Mouse (Mus musculus) hindbrain, embryonic 16.5 days (tissue): Measurements from ENCODE around the gene Lrrtm3. TPM values are rescaled to one million over a fixed set of nuclear protein-coding genes. Genes with fewer than 3 reads are reported as not detected.

Experiments
- ATAC-seq: fragments of 200-750 bp; cut with Nextera tagmentation; 2 replicates; pipeline ENCODE4 v1.8.0; 2017; ENCODE audit warnings: moderate TSS enrichment, moderate library complexity
- H3K27ac ChIP-seq: fragments of 300-500 bp; sonication (generic); 2 replicates; pipeline ENCODE4 v1.5.1; 2014; ENCODE audit warnings: low read depth, mild to moderate bottlenecking, control low read depth, low read length, moderate library complexity
- H3K27me3 ChIP-seq: fragments of 300-500 bp; sonication (generic); replicated peaks from 2 replicates; pipeline ENCODE4 v1.6.1; 2014; ENCODE audit warnings: low read length; ENCODE audit not compliant: control insufficient read depth, insufficient read depth
- H3K36me3 ChIP-seq: fragments of 300-500 bp; sonication (generic); 2 replicates; pipeline ENCODE4 v1.6.1; 2014; ENCODE audit warnings: mild to moderate bottlenecking, low read length, moderate library complexity, mixed read lengths; ENCODE audit not compliant: control insufficient read depth, insufficient read depth
- H3K4me1 ChIP-seq: fragments of 300-500 bp; sonication (generic); 2 replicates; pipeline ENCODE4 v1.6.1; 2014; ENCODE audit warnings: low read depth, low read length; ENCODE audit not compliant: control insufficient read depth, insufficient read depth
- H3K4me2 ChIP-seq: fragments of 300-500 bp; sonication (generic); 2 replicates; pipeline ENCODE4 v1.6.1; 2014; ENCODE audit warnings: mild to moderate bottlenecking, low read length, control low read depth, moderate library complexity
- H3K4me3 ChIP-seq: fragments of 300-500 bp; sonication (generic); 2 replicates; pipeline ENCODE4 v1.5.1; 2014; ENCODE audit warnings: mild to moderate bottlenecking, low read length, control low read depth, moderate library complexity
- H3K9ac ChIP-seq: fragments of 300-500 bp; sonication (generic); 2 replicates; pipeline ENCODE4 v1.6.1; 2014; ENCODE audit warnings: low read depth, mild to moderate bottlenecking, control low read depth, low read length, moderate library complexity
- H3K9me3 ChIP-seq: fragments of 300-500 bp; sonication (generic); 2 replicates; pipeline ENCODE4 v1.6.1; 2014; ENCODE audit warnings: mild to moderate bottlenecking, low read length, moderate library complexity; ENCODE audit not compliant: control insufficient read depth
- WGBS: fragments of 180-500 bp; shearing (Covaris S2); extraction: QIAGEN DNeasy Blood & Tissue Kit; methylation state at CpG from one replicate; pipeline ENCODE4 v1.1.7; 2014; 5-methylcytosine and 5-hydroxymethylcytosine counted together
- polyA plus RNA-seq: library from polyadenylated mRNA; unstranded; fragments of >200 nt; fragmentation: Nextera tagmentation; extraction: Ambion mirVana; gene quantifications from 2 replicates; pipeline ENCODE4 v1.2.1, GENCODE M21; 2015

Lrrtm3 gene
- polyA plus RNA-seq: 41.3 and 45.7 TPM in 2 replicates

DNA sequence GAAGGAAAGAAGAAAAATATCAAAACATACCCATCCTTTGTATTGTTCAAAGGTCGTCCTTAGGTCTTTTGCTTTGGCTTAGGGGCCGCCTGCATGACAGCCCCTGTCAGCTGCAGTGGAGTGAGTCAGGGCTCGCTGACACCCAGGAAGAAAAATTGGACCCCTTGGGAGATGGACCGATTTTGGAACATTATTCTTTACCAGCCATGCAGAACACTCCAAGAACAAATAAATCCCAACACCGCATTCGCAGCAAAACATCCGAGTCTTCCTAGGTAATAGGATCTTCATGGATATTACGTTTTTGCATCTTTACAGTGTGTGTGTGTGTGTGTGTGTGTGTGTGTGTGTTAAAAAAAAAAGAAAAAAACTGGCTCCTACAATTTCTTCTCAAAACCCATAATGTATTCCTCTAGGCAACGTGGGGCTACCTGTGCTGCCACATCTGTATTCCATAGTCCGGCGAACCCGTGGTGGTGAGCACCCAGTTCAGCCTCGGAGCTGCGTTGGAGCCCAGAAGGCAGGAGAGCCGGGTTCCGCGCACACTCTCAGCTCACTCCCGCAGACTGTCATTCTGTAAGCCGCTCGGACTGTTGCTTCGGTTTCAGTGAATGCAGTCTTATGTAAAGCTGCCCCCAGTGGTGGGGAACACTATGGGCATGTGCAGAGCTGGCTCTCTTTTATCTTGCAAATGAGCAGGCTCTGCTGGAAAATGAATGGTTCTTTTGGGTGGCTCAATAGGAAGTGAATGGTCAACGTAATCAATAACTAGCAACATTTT, at the start of gene Lrrtm3:
Lrrtm3 (minus strand) TSS at position 598 of the 781 bp plus-strand sequence.
- H3K36me3 ChIP-seq: no peaks in the 10 kb centered on the region
- H3K4me2 ChIP-seq: peak within 1 kb of the TSS; percentile 74
- H3K27ac ChIP-seq: peak within 1 kb of the TSS; percentile 79
- peak; percentile 96 for ATAC-seq
- no peaks in the 10 kb centered on the region for H3K9me3 ChIP-seq
- peak within 1 kb of the TSS; percentile 53 for H3K4me3 ChIP-seq
- peak within 1 kb of the TSS; percentile 75 for H3K9ac ChIP-seq
- H3K27me3 ChIP-seq: no peaks in the 10 kb centered on the region; the same call in 1 of the 2 replicates
- under 1% methylated on average over 22 of the region's 22 CpGs for WGBS
- peaks cover 7% of the 10 kb centered on the region for H3K4me1 ChIP-seq

DNA sequence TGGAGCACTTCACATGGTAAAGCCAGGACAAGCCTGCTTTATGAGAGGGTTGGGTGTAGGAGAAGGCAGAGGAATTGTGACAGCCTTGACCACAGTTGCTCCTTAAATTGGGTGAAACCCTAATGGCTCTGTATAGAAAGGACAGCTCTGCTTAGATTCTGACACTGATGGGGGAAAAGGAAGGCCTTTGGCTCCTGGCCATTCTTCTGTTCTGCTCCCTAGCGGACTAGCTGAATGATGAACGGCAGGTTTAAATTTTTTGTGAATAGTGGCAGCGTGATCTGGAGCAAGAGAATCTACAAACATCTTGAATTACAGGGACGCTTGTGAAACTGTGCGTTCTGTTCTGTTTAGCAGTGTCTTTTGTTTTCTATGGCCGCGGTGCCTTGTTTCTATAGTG, 45.4 kb upstream of the Lrrtm3 start:
- no peaks in the 10 kb centered on the region for H3K4me1 ChIP-seq
- H3K4me3 ChIP-seq: no peak overlapping the region
- no peaks in the 10 kb centered on the region for H3K9me3 ChIP-seq
- H3K27ac ChIP-seq: no peak overlapping the region
- no peaks in the 10 kb centered on the region for H3K36me3 ChIP-seq
- no peak overlapping the region for H3K9ac ChIP-seq
- 15% methylated on average over 7 of the region's 7 CpGs for WGBS
- H3K4me2 ChIP-seq: no peak overlapping the region
- no peak for ATAC-seq
- no peaks in the 10 kb centered on the region for H3K27me3 ChIP-seq

DNA sequence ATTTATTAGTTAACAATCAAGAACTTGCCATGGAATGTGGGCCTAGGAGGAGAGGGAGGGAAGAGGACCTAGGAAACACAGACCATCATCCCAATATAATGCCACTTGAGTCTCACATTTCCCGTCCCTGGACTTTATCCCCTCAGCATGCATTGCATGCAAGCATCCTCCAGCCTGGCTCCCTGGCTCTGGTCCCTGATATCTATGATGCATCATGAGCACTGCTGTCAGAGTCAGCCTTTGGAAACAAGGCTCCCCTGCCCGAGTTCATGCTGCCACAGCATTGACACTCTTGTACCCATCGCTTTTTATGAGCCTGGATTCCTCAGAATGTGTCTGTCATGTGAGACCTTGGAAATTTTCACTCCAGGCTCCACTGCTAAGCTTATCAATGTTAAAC, 43.4 kb upstream of the Lrrtm3 start:
- no peak overlapping the region for H3K4me3 ChIP-seq
- no peaks in the 10 kb centered on the region for H3K9me3 ChIP-seq
- H3K36me3 ChIP-seq: no peaks in the 10 kb centered on the region
- no peak overlapping the region for H3K27ac ChIP-seq
- no peak overlapping the region for H3K9ac ChIP-seq
- no peak overlapping the region for H3K4me2 ChIP-seq
- H3K27me3 ChIP-seq: no peaks in the 10 kb centered on the region
- H3K4me1 ChIP-seq: no peaks in the 10 kb centered on the region
- no peak for ATAC-seq
- WGBS: 85% methylated on average over 3 of the region's 3 CpGs

DNA sequence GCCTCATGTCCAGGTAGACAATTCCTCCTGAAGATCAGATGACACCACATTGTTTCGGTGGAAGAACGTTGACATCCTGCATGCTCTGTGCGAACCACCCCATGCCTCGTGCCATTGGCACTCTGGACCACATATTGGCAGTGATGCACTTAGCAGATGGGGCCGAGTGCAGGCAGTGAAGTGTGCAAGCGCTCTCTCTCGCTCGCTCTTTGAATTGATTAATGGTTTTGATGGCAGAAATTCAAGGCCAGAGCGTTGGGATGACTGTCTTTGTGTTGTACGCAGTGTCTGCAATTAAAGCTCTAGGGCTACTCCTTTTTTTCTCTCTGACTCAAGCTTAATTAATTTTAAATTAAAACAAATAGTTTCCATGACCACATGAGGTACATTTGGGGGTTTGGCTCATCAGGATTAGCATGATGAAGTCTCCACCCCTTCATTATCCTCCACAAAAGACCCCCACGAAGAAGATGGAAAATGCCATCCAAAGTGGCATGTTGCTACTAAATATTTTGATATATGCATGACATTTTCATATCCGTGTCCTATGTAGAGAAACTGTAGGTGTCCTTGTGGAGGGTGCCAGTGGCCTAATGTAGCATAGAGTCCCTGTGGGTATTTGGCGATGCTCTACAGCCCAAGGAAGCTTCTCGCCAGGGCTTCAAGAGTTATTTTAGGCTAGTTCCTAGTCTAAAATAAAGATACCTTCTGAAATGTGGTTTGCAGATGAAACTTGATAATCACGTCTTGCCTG, 40.5 kb upstream of the Lrrtm3 start:
- no peak overlapping the region for H3K4me3 ChIP-seq
- no peaks in the 10 kb centered on the region for H3K9me3 ChIP-seq
- peak; percentile 90 for ATAC-seq
- H3K4me2 ChIP-seq: no peak overlapping the region
- H3K9ac ChIP-seq: no peak overlapping the region
- no peaks in the 10 kb centered on the region for H3K27me3 ChIP-seq
- 47% methylated on average over 15 of the region's 15 CpGs for WGBS
- no peak overlapping the region for H3K27ac ChIP-seq
- no peaks in the 10 kb centered on the region for H3K4me1 ChIP-seq
- no peaks in the 10 kb centered on the region for H3K36me3 ChIP-seq

DNA sequence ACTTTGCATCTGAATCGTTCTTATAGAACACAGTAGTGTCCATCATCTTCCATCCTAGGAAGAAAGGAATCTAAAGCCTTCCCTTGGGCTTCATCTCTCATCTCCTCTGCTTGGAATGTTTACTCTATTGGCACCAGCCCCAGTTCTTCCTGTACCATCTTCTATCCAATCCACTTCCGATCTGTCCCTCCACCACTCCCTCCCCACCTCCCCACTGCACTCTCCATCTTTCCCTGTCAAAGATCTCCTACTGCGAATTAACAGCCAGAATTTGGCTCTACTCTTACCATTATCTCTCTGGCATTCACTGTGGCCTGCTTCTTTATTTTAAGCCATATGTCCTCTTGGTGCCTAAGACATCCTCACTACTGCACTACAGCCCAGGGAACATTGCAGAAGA, 28.8 kb upstream of the Lrrtm3 start:
- H3K9ac ChIP-seq: no peak overlapping the region
- no peaks in the 10 kb centered on the region for H3K4me1 ChIP-seq
- no peaks in the 10 kb centered on the region for H3K9me3 ChIP-seq
- no peaks in the 10 kb centered on the region for H3K27me3 ChIP-seq
- 73% methylated on average over 3 of the region's 3 CpGs for WGBS
- H3K4me3 ChIP-seq: no peak overlapping the region
- H3K27ac ChIP-seq: no peak overlapping the region
- no peak for ATAC-seq
- H3K4me2 ChIP-seq: no peak overlapping the region
- no peaks in the 10 kb centered on the region for H3K36me3 ChIP-seq

DNA sequence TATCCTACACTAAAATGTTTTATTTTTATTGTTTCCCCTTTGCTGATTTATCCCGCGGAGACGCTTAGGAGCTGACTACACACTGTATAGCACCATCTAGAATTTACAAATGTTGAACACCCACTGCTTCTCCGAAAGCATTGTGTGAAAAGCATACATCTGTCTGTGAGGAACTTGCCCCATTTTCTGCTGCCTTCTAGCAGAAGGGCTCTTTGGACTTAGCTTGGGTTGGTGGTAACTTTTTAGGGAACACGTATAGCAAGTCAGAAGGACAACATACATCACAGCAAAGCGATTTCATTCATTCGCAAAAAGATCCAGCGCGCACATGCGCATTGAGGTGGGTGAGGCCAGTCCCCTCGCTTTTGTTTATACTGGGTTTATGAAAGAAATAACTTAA, 25.2 kb upstream of the Lrrtm3 start:
- Histone ChIP-seq H3K4me1 (no peaks in the 10 kb centered on the region), H3K4me3 (no peak overlapping the region), H3K27me3 (no peaks in the 10 kb centered on the region; the same call in 1 of the 2 replicates), H3K4me2 (no peak overlapping the region), H3K9ac (no peak overlapping the region), H3K36me3 (no peaks in the 10 kb centered on the region), H3K9me3 (no peaks in the 10 kb centered on the region), H3K27ac (no peak overlapping the region)
- WGBS: 96% methylated on average over 11 of the region's 11 CpGs
- ATAC-seq: no peak

- no peak for ATAC-seq
- H3K9ac ChIP-seq: no peak overlapping the region
- WGBS: 95% methylated on average over 1 of the region's 1 CpGs
- no peaks in the 10 kb centered on the region for H3K4me1 ChIP-seq
- H3K27ac ChIP-seq: no peak overlapping the region
- no peaks in the 10 kb centered on the region for H3K9me3 ChIP-seq
- H3K4me3 ChIP-seq: no peak overlapping the region
- H3K36me3 ChIP-seq: no peaks in the 10 kb centered on the region
- no peak overlapping the region for H3K4me2 ChIP-seq
- H3K27me3 ChIP-seq: no peaks in the 10 kb centered on the region
These were observed 6.5 kb upstream of the Lrrtm3 start for GRCm38 (mm10) chr10:64096532-64096931.

DNA sequence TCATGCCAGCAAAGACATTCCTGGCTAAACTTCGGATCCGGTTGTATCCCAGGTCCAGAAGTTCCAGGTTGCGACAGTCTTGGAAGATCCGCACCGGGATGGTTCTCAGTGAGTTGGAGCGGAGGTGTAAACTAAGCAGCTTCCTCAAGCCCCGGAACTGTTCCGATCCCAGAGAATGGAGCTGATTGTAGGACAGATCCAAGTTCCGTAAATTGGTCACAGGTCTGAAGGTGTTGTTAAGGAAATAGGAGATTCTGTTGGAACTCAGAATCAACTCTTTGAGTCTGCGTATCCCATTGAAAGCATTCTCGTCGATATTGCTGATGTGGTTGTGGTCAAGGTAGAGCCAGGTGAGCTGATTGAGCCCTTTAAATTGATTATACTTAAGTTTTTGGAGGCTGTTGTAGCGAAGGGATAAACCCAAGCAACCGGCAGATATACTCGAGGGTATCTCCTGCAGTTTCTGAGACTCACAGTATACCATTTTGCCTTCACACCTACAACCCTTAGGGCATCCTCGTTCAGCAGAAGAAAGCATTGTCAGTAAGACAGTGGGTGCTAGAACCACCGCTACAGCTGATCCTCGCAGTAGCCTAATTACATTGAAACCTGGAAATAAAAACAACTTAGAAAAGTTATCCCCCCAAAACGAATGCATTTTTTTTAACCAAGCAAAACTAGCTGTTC, 1.2 kb downstream of the Lrrtm3 start:
- peak overlapping the region; percentile 75 for H3K9ac ChIP-seq
- H3K36me3 ChIP-seq: no peaks in the 10 kb centered on the region
- no peaks in the 10 kb centered on the region for H3K9me3 ChIP-seq
- H3K4me2 ChIP-seq: peak overlapping the region; percentile 67
- H3K4me3 ChIP-seq: peak overlapping the region; percentile 48
- ATAC-seq: no peak
- peaks cover 10% of the 10 kb centered on the region for H3K4me1 ChIP-seq
- 18% methylated on average over 19 of the region's 19 CpGs for WGBS
- H3K27ac ChIP-seq: no peak overlapping the region; the same call in 1 of the 2 replicates
- no peaks in the 10 kb centered on the region; the same call in 1 of the 2 replicates for H3K27me3 ChIP-seq
